Mouse (Mus musculus) myocyte (in vitro differentiated cells): ENCODE results near the gene Rhoa.

Experiments
- E2F4 ChIP-seq: IDR thresholded peaks from one replicate; pipeline ENCODE4 v1.6.1; 2011; ENCODE audit warnings: mild to moderate bottlenecking, control low read depth, moderate library complexity; ENCODE audit not compliant: insufficient read depth
- MAX ChIP-seq: IDR thresholded peaks from one replicate; pipeline ENCODE4 v1.6.1; 2011; ENCODE audit warnings: low read depth, mild to moderate bottlenecking, control low read depth
- MYOG ChIP-seq, 3 experiments: IDR thresholded peaks; one replicate each; pipeline ENCODE4 v1.6.1; 2011; ENCODE audit warnings: control low read depth in 2 of 3, low read depth in 2 of 3, mild to moderate bottlenecking in 2 of 3; ENCODE audit not compliant: insufficient read length in 2 of 3, control insufficient read depth in 1 of 3, insufficient read depth in 1 of 3
- POLR2A ChIP-seq: IDR thresholded peaks from one replicate; pipeline ENCODE4 v1.6.1; 2011; ENCODE audit warnings: low read depth, mild to moderate bottlenecking, control low read depth, moderate library complexity; ENCODE audit not compliant: insufficient read length
- POLR2AphosphoS2 ChIP-seq: IDR thresholded peaks from one replicate; pipeline ENCODE4 v1.6.1; 2011; ENCODE audit warnings: low read depth, control low read depth; ENCODE audit not compliant: insufficient read length
- SRF ChIP-seq: IDR thresholded peaks from one replicate; pipeline ENCODE4 v1.6.1; 2011; ENCODE audit warnings: low read depth; ENCODE audit not compliant: control insufficient read depth, insufficient read length
- TCF12 ChIP-seq: IDR thresholded peaks from one replicate; pipeline ENCODE4 v1.6.1; 2011; ENCODE audit warnings: mild to moderate bottlenecking, control low read depth; ENCODE audit not compliant: poor library complexity, insufficient read depth, severe bottlenecking
- TCF3 ChIP-seq: IDR thresholded peaks from one replicate; pipeline ENCODE4 v1.6.1; 2011; ENCODE audit warnings: low read depth, control low read depth; ENCODE audit not compliant: insufficient read length
- USF1 ChIP-seq: IDR thresholded peaks from one replicate; pipeline ENCODE4 v1.6.1; 2011; ENCODE audit warnings: low read depth, mild to moderate bottlenecking, control low read depth, moderate library complexity

DNA sequence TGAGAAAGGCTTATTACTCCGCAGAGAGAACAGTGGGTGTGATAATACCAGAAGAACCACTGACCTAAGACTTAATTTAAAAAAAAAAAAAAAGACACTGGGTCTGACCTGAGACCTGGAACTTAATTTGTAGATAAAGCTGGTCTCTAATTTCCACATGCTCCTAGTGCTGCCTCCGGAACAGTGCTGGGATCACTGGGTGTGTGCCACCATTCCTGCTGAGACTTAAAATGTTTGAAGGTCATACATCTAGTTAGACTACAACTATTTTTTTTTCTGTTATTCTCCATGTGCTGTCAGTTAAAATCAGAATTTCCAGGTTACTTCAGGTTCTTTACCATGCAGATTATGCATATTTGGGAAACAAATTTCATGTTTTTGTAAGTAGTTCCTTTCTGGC is 2.2 kb downstream of the Rhoa start:
- TF ChIP-seq MYOG (IDR thresholded peaks at IDR 0.05; ENCODE audit: control insufficient read depth in 1 of 3, insufficient read depth in 1 of 3, insufficient read length in 2 of 3, low read depth in 2 of 3) (no peak), E2F4 (no peak), USF1 (no peak), POLR2A (no peak), POLR2AphosphoS2 (no peak), SRF (no peak), MAX (no peak), TCF3 (no peak), TCF12 (no peak)
